Mouse (Mus musculus) bone marrow, adult 2 months (tissue): ENCODE data around the gene Timm44. TPM values are rescaled to one million over a fixed set of nuclear protein-coding genes. Genes with fewer than 3 reads are reported as not detected.
"Not testable (repeated sequence)": the region's sequence is repeated elsewhere in the genome, so short reads cannot be mapped to it uniquely, and the experiment has no call there.

Experiments
- H3K27ac ChIP-seq: fragments of 200-500 bp; 2 replicates; pipeline ENCODE4 v1.5.1; 2012; ENCODE audit warnings: low read depth, mild to moderate bottlenecking, control low read depth, inconsistent platforms, low read length; ENCODE audit not compliant: control insufficient read depth, poor library complexity, insufficient read depth
- H3K4me1 ChIP-seq: fragments of 200-500 bp; 2 replicates; pipeline ENCODE4 v1.6.1; 2011; ENCODE audit warnings: low read length; ENCODE audit not compliant: control insufficient read depth, insufficient read depth
- H3K4me3 ChIP-seq: fragments of 200-500 bp; replicated peaks from 2 replicates; pipeline ENCODE3; 2011; ENCODE audit warnings: mild to moderate bottlenecking, low read depth, low read length, control low read depth; ENCODE audit not compliant: control insufficient read depth
- CTCF ChIP-seq: fragments of 200-500 bp; IDR thresholded peaks from 2 replicates; pipeline ENCODE4 v1.5.1; 2011; ENCODE audit warnings: low read length, control low read depth; ENCODE audit not compliant: control insufficient read depth, insufficient read depth
- POLR2A ChIP-seq: fragments of 200-500 bp; IDR thresholded peaks from 2 replicates; pipeline ENCODE4 v1.6.1; 2011; ENCODE audit warnings: low read depth, mild to moderate bottlenecking, control low read depth, low read length, borderline replicate concordance; ENCODE audit not compliant: control insufficient read depth
- WGBS: fragments of 180-500 bp; shearing (Covaris S2); methylation state at CpG from one replicate; pipeline ENCODE4 v1.1.7; 2018; 5-methylcytosine and 5-hydroxymethylcytosine counted together
- polyA plus RNA-seq: library from polyadenylated mRNA; stranded (reverse); fragments of >200 nt; gene quantifications from 2 replicates; pipeline ENCODE4 v1.2.4, GENCODE M21; 2011; ENCODE audit warnings: low replicate concordance; ENCODE audit not compliant: missing spikeins, insufficient read depth, insufficient read length

Timm44 gene
- polyA plus RNA-seq, 1 experiment, result 48.3 TPM

GRCm38 (mm10) chr8:4258233-4258632 is 17.5 kb downstream of the Timm44 start:
- TF ChIP-seq POLR2A, result 0 out of 2 replicates have a peak, but pooled peaks have one; percentile 12
- TF ChIP-seq CTCF, result peak; percentile 90
- 5% methylated on average over 35 of the region's 35 CpGs for WGBS
- Histone ChIP-seq H3K4me3 (peak overlapping the region; percentile 45), H3K27ac (no peak overlapping the region; the same call in 1 of the 2 replicates), H3K4me1 (peaks cover 2% of the 10 kb centered on the region; the same call in 1 of the 2 replicates)

GRCm38 (mm10) chr8:4257350-4257749 is 18.4 kb downstream of the Timm44 start:
- WGBS, result 84% methylated on average over 4 of the region's 4 CpGs
- Histone ChIP-seq H3K4me3 (no peak overlapping the region), H3K4me1 (peaks cover 2% of the 10 kb centered on the region; the same call in 1 of the 2 replicates), H3K27ac (no peak overlapping the region)
- TF ChIP-seq CTCF (no peak), POLR2A (no peak)

GRCm38 (mm10) chr8:4256911-4257310 is 18.8 kb downstream of the Timm44 start:
- 73% methylated on average over 4 of the region's 4 CpGs for WGBS
- H3K27ac ChIP-seq, result no peak overlapping the region
- H3K4me1 ChIP-seq, result peaks cover 2% of the 10 kb centered on the region; the same call in 1 of the 2 replicates
- no peak overlapping the region for H3K4me3 ChIP-seq
- no peak for TF ChIP-seq POLR2A
- TF ChIP-seq CTCF, result no peak

GRCm38 (mm10) chr8:4255471-4255870 is 20.2 kb downstream of the Timm44 start:
- not testable (repeated sequence) for H3K4me1 ChIP-seq
- 86% methylated on average over 7 of the region's 7 CpGs for WGBS

GRCm38 (mm10) chr8:4254001-4254400 is 21.7 kb downstream of the Timm44 start:
- H3K4me3 ChIP-seq, result no peak overlapping the region
- H3K4me1 ChIP-seq, result peaks cover 2% of the 10 kb centered on the region; the same call in 1 of the 2 replicates
- WGBS, result 69% methylated on average over 6 of the region's 6 CpGs
- TF ChIP-seq CTCF (no peak), POLR2A (no peak)
- no peak overlapping the region for H3K27ac ChIP-seq

More at GRCm38 (mm10) chr8:4255471-4255870, 20.2 kb downstream of the Timm44 start:
- not testable (repeated sequence) for H3K27ac ChIP-seq, H3K4me3 ChIP-seq

GRCm38 (mm10) chr8:4252934-4253841 is 22.5 kb downstream of the Timm44 start, which contains the start of gene Snapc2:
TSS of gene Snapc2 (plus strand) at chr8:4253080.
- H3K4me1 ChIP-seq, result peaks cover 2% of the 10 kb centered on the region; the same call in 1 of the 2 replicates
- H3K27ac ChIP-seq, result peak within 1 kb of the TSS; percentile 85
- WGBS, result under 1% methylated on average over 69 of the region's 69 CpGs
- peak within 1 kb of the TSS; percentile 76 for H3K4me3 ChIP-seq
- TF ChIP-seq POLR2A (no peak), CTCF (peak; percentile 7; the same call in 1 of the 2 replicates)

- Histone ChIP-seq H3K4me1 (peaks cover 2% of the 10 kb centered on the region; the same call in 1 of the 2 replicates), H3K27ac (no peak overlapping the region), H3K4me3 (peak overlapping the region; percentile 76)
- 41% methylated on average over 8 of the region's 8 CpGs for WGBS
- TF ChIP-seq CTCF (no peak), POLR2A (no peak)
Measured at GRCm38 (mm10) chr8:4252116-4252760, 23.5 kb downstream of the Timm44 start.
